Mouse (Mus musculus): Measurements from ENCODE around the gene Nptx2.

Gene Nptx2

DNA sequence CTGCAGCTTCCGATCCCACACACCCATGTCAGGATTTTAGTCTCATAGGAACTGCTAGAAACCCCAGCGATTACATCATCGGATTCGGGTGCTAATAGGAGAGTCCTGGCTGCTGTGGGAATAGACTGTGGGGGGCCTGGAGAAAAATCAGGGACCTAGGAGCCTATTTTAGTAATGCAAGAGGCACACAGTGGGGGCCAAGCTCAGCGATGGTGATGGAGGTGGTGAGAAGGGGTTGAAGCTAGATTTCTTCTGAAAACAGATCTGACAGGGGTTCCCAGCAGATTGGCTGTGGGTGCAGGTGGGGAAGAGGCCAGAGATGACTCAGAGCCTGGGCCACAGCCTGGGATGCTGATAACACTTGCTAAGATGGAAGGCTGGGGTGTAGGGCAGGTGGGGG is 39.4 kb downstream of the Nptx2 start:
- DNase-seq (ENCODE audit: low read depth), result no peak

DNA sequence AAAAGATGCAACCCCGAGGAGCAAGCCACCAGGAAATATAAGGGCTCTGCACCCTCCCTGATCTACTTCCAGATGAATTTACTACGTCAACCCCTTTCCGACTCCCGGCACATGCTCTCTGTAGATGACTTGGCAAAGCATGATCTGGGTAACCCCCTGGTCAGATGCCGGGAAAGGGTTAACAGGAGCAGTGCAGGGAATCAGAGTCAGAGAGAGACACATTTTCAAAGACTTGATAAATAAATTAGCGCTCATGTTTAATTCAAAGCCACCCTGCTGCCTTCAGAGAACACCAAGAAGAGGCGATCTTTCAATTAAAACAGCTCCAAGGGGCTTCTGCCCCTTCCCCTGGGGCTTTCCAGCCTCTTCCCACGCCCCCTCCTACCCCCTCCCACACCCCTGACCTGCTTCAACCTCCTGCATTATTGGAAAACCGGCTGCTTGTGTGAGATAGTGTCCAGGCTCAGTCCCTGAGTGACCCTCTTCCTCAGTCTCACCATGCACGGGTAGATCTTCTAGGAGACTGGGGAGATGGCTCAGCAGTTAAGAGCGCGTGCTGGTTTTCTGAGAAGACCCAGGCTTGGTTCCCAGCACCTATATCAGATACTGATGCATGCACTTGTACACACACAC is 45.7 kb downstream of the Nptx2 start:
- DNase-seq (ENCODE audit: low read depth), result no peak

DNA sequence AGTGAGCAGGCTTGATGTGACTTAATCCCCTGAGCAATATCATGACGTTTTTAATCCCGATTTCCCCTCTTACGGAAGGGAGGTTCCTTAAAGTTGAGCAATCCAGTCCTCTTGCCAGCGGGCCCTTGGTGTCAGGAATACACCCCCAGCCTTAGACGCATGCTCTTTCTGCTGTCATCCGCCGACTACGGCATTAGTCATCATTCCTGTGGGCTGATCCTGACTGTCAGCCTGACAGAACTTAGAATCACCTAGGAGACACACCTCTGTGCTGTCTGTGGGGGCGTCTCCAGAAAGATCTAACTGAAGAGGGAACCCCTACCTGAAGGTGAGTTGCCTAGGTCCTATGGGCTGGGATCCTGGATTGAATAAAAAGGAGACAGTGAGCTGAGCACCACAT is 49.1 kb downstream of the Nptx2 start:
- DNase-seq (ENCODE audit: low read depth), result no peak
